Mouse (Mus musculus) right cerebral cortex, postnatal 36 days (tissue): Measurements from ENCODE around the gene Exph5.

Experiments
- DNase-seq, 2 experiments: peaks; one replicate each; pipeline ENCODE4 v3.0.0; 2022; ENCODE audit warnings: low spot score in 2 of 2, mixed read lengths in 1 of 2

Gene Exph5

DNA sequence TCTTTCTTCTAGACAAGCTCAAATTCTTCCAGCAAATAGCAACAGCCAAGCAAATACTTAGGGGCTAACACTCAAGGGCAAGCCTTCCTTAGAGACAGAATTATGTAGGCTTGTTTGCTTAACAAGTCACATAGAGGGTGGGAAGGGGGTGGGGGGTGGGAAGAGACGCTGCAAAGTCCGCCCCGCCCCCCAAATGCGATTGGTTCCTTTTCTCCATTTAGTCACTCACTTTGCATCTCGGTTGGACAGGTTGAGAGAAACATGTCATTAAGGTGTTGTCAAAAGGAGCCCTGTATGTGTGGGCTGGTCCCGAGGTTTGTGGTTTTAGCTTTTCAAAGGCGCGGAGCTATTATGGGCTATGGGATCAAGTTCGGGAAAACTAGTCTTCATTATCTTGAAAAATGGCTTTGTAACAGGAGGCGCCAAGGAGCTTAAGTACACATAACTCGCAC, at the start of gene Exph5:
TSS of gene Exph5 (plus strand) at position 402 of the 452 bp plus-strand sequence.
- DNase-seq = peak; percentile 37 to 58

DNA sequence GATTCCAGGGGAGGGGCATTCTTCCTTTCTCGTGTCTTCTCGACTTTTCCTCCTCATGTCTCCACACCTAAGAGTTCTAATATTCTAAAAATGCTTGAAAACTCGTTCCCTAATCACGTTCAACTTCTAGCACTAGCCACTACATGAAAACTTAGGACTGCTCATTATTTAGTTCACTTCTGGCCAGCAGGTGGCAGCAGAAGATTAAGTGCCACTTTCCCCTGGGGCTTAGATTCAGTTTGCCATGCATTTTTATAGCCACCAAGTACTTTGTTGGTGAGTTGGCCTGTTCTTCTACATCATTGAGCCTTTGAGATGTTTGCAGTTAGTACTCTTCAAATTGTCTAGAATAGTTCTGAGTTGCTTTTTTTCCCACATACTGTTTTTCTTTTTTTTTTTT, 47.1 kb upstream of the Exph5 start:
- peak; percentile 59 to 61 for DNase-seq

- DNase-seq = no peak
Measured at GRCm38 (mm10) chr9:53256690-53257305, 44.7 kb upstream of the Exph5 start.

GRCm38 (mm10) chr9:53257772-53258171, 43.7 kb upstream of the Exph5 start:
- peak in 1 of 2 experiments; percentile 28 for DNase-seq

- DNase-seq = no peak
Measured at GRCm38 (mm10) chr9:53258199-53258598, 43.3 kb upstream of the Exph5 start.

- DNase-seq = no peak
Measured at GRCm38 (mm10) chr9:53264387-53264786, 37.1 kb upstream of the Exph5 start.

GRCm38 (mm10) chr9:53265589-53265988, 35.9 kb upstream of the Exph5 start:
- no peak for DNase-seq

DNA sequence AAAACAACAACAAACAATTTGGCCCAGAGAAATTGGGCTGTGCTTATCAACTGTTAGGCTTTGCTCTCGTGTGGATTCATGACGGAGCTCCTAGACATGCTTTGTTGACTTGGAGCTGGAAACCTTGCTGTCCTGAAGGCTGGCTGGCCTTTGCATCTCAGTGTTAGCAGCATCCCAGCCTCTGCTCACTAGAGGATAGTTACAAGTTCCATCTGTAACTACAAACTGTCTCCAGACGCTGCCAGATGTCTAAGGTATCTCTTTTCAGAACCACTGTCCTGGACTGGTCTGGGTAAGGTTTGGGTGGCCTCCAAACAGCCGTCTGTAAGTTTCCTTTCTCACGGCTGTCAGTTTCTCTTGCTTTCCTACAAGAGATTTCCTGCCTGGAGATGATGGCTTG, 33.4 kb upstream of the Exph5 start:
- DNase-seq = no peak

GRCm38 (mm10) chr9:53268731-53269465, 32.6 kb upstream of the Exph5 start:
- no peak for DNase-seq

DNA sequence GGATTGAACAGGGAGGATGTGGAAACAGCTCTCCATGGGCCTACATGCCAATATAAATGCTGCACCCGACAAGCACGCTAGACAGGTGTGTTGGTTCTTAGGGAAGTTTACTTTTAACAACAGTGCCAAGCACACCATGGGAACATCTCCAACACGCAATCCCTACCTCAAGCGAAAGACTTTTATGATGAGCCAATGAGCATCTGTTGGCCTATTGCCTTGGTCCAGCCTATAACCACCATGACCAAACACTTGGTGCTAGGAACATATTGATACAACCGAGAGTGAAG, 32.1 kb upstream of the Exph5 start:
- DNase-seq = no peak

- no peak for DNase-seq
Measured at GRCm38 (mm10) chr9:53271281-53272022, 30.0 kb upstream of the Exph5 start.

DNA sequence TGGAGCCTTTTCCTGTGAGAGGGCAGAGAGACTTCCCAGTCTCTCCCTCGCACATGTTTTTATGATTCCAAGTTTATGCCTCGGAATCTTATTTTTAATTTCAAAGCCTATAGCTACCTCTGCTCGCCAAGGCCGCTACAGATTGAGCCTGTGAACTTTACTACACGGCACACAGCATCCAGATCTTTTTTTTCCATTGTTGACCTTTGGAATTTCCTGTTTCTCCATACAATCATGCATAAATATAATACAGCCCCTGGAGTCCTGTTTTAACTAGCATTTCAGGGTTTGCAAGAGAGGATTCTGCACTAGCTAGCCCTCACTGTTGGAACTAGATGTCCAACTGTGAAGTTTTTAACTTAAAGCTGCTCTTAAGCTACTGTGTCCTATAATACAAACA, 29.3 kb upstream of the Exph5 start:
- no peak for DNase-seq

DNA sequence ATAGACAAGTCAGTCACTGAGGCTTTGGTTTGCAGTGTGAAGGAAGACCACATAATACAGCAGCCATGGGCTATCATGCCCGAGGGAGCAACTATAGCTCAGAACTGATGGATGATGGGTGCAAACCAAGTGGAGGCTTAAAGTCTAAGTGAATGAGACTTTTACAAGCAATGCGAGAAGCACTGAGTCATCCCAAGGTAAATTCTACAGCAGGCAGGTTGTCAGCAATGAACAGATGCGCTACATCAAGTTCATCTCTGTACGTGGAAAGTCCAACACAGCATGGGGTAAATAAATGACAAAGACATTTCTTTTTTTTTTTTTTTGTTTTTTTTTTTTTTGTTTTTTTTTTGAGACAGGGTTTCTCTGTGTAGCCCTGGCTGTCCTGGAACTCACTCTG, 28.8 kb upstream of the Exph5 start:
- no peak for DNase-seq

- DNase-seq = no peak
Measured at GRCm38 (mm10) chr9:53276381-53276780, 25.1 kb upstream of the Exph5 start.

DNA sequence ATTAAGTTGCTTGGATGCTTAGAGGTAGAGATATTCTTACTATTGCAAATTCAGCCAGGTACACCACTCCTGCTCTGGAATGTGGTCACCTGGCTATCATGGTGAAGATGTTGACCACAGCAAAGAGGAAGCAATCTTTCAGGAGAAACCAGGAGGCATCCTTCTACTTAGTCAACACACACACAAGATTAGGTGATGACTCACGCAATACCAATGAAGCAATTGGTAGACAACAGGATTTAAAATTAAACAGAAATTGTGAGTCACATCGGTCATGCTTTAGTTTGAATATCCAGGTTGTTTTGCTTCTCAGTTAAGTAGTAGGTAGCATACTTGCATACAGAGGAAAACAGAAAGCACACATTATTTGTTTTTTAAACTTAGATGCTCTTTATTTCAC, 22.5 kb upstream of the Exph5 start:
- DNase-seq = no peak

GRCm38 (mm10) chr9:53286793-53287192, 14.7 kb upstream of the Exph5 start:
- DNase-seq = no peak

GRCm38 (mm10) chr9:53290006-53290405, 11.5 kb upstream of the Exph5 start:
- no peak for DNase-seq

DNA sequence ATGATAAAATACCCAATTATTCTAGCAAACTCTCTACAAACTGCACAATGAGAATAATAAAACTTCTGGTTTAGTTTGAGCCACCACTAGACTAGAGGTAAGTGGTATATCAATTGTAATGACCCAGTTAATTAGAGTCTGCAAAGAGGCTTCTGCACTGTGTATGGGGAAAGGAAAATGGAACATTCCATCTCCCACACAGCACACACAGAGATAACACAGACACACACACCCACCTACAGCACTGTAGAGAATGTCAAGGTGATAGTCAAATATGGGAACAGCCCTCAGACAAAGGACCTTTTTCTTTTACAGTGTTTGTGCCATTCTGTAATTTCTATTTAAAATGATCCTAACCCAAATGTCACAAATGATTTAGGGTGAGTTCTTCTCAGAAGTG, 8.6 kb upstream of the Exph5 start:
- no peak for DNase-seq

DNA sequence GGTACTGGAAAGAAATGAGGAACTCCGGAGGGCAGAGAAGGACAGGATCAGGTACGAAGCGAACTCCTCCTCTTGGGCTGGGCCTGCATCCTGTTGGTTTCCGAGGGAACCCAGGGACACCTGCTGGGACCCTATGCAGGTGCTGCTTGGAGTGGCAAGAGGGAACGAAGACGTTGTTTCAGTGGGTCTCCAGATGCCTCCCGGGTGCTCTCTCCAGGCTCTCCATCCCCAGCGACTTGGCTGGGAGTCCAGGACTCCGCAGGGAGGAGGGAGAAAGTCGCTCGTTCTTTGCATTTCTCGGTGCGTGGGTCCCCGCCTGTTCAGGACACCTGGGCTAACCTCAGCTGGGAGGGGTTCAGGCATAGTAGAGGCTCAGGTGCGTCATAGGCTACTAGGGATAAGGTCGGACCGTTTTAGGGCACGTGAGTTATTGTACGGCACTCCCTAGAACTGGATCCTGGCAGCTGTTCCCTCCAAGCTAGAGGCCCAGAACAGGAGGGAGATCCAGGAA, 386 bp downstream of the Exph5 start:
- DNase-seq = peak in 1 of 2 experiments; percentile 12

DNA sequence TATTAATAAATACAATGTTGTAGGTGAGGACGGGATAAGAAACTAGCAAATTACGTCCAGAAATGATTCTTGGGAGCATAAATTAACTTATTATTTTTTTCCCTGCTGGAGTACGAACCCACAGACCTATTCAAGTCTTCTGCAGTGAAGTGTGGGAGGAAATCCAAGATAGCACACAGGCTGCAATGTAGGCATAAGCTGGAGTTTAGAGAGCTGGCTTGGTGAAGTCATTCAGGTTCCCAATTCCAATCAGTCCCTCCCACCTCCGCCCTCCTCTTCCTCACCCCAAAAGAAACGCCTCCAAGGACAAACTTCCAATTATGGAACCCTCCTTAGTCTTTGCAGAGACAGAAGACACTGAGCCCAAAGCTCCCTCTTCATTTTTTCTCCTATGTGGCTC, 945 bp downstream of the Exph5 start:
- DNase-seq = peak in 1 of 2 experiments; percentile 47

GRCm38 (mm10) chr9:53307904-53308303, 6.4 kb downstream of the Exph5 start:
- DNase-seq = no peak

DNA sequence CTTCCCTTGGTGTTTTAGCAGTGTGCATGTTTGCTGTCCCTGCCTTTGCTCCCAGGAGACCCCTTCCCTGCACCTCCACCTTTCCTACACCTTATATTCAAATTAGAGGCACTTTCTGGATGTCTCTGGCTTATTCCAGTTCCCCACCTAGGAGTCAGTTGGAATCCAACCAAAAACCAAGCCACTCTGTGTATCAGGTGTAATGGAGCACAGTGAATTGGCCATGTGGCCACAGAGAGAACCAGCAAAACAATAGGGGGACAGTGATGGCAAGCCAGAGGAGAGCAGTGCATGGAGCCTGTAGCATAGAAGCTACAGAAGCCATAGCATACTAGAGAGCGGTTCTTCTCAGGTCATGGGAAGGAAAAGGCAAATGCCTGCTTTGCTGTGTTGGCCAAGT, 11.5 kb downstream of the Exph5 start:
- no peak for DNase-seq
